Mouse (Mus musculus) heart, postnatal 0 days (tissue): ENCODE data around the gene Uqcc1.

Experiments used
- CTCF ChIP-seq: IDR thresholded peaks from 2 replicates; pipeline ENCODE4 v1.5.1; 2016; ENCODE audit warnings: antibody characterized with exemption, control low read depth, low read depth
- EP300 ChIP-seq: IDR thresholded peaks from 2 replicates; pipeline ENCODE4 v1.6.1; 2016; ENCODE audit warnings: antibody characterized with exemption, low read depth

- no peak for TF ChIP-seq EP300
- no peak for TF ChIP-seq CTCF
Measured at GRCm38 (mm10) chr2:155804053-155804452, 126.1 kb downstream of the Uqcc1 start.
